Mouse (Mus musculus) limb, embryonic 10.5 days (tissue): ENCODE data around the gene Stx18. TPM values are rescaled to one million over a fixed set of nuclear protein-coding genes. Genes with fewer than 3 reads are reported as not detected.

ENCODE experiments used
- DNase-seq: peaks from one replicate; pipeline ENCODE4 v3.0.0-alpha.2; 2017; ENCODE audit warnings: low spot score
- H3K27ac ChIP-seq: fragments of 300-500 bp; sonication (generic); 2 replicates; pipeline ENCODE4 v1.5.1; 2016; ENCODE audit warnings: mild to moderate bottlenecking
- H3K27me3 ChIP-seq: fragments of 300-500 bp; sonication (generic); 2 replicates; pipeline ENCODE4 v1.6.1; 2016; ENCODE audit warnings: low read depth, mild to moderate bottlenecking; ENCODE audit not compliant: poor library complexity, severe bottlenecking
- H3K36me3 ChIP-seq: fragments of 300-500 bp; sonication (generic); 2 replicates; pipeline ENCODE4 v1.6.1; 2016; ENCODE audit warnings: mild to moderate bottlenecking, moderate library complexity
- H3K4me1 ChIP-seq: fragments of 300-500 bp; sonication (generic); 2 replicates; pipeline ENCODE4 v1.6.1; 2016
- H3K4me3 ChIP-seq: fragments of 300-500 bp; sonication (generic); 2 replicates; pipeline ENCODE4 v1.5.1; 2016; ENCODE audit warnings: mild to moderate bottlenecking, moderate library complexity
- H3K9me3 ChIP-seq: fragments of 300-500 bp; sonication (generic); replicated peaks from 2 replicates; pipeline ENCODE4 v1.6.1; 2016; ENCODE audit warnings: mild to moderate bottlenecking
- WGBS: fragments of 180-500 bp; shearing (Covaris S2); methylation state at CpG from one replicate; pipeline ENCODE4 v1.1.7; 2016; 5-methylcytosine and 5-hydroxymethylcytosine counted together
- polyA plus RNA-seq: library from polyadenylated mRNA; unstranded; fragments of >200 nt; fragmentation: Nextera tagmentation; extraction: Ambion mirVana; gene quantifications from 2 replicates; pipeline ENCODE4 v1.2.1, GENCODE M21; 2016

Gene Stx18
- 49.4 and 53.4 TPM in 2 replicates for polyA plus RNA-seq

- 1% methylated on average over 57 of the region's 57 CpGs for WGBS
- Histone ChIP-seq H3K27me3 (no peaks in the 10 kb centered on the region), H3K36me3 (peaks cover 15% of the 10 kb centered on the region), H3K27ac (peak within 1 kb of the TSS; percentile 86), H3K4me1 (peaks cover 18% of the 10 kb centered on the region), H3K4me3 (peak within 1 kb of the TSS; percentile 79), H3K9me3 (no peaks in the 10 kb centered on the region)
- peak; percentile 87 for DNase-seq
Measured at GRCm38 (mm10) chr5:38038710-38039592, at the start of gene Stx18. Gene Stx18, plus strand, starts transcription at chr5:38038742.

DNA sequence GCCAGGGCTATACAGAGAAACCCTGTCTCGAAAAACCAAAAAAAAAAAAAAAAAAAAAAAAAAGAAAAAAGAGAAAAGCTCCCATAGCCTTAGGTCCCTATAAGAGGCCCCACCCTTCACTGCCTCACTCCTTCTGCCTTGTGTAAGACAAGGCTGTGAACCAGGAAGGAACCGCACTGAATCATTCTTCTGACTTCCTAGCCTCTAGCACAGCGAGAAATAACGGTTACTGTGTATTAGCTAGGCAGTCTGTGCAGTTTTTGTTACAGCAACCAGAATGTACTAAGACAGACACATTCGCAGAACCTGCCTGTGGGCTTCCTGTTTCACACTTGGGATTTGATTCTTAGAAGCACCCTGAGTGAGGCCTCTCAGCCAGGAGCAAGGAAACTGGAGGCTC lies 46.2 kb upstream of the Stx18 start:
- H3K4me1 ChIP-seq: peaks cover 6% of the 10 kb centered on the region; the same call in 1 of the 2 replicates
- DNase-seq: no peak
- WGBS: 90% methylated on average over 5 of the region's 5 CpGs
- H3K27me3 ChIP-seq: no peaks in the 10 kb centered on the region
- no peaks in the 10 kb centered on the region for H3K36me3 ChIP-seq
- H3K9me3 ChIP-seq: no peaks in the 10 kb centered on the region
- no peak overlapping the region for H3K4me3 ChIP-seq
- no peak overlapping the region for H3K27ac ChIP-seq

GRCm38 (mm10) chr5:37998805-37999204 lies 39.7 kb upstream of the Stx18 start:
- WGBS: 89% methylated on average over 2 of the region's 2 CpGs
- Histone ChIP-seq H3K36me3 (no peaks in the 10 kb centered on the region), H3K27ac (no peak overlapping the region)

GRCm38 (mm10) chr5:38002573-38002972 lies 36.0 kb upstream of the Stx18 start:
- Histone ChIP-seq H3K4me3 (no peak overlapping the region), H3K4me1 (peaks cover 25% of the 10 kb centered on the region), H3K9me3 (no peaks in the 10 kb centered on the region), H3K27ac (no peak overlapping the region; the same call in 1 of the 2 replicates), H3K27me3 (peaks cover 5% of the 10 kb centered on the region; the same call in 1 of the 2 replicates), H3K36me3 (no peaks in the 10 kb centered on the region)
- 64% methylated on average over 4 of the region's 4 CpGs for WGBS
- no peak for DNase-seq

More at GRCm38 (mm10) chr5:37998805-37999204, 39.7 kb upstream of the Stx18 start:
- no peaks in the 10 kb centered on the region for H3K9me3 ChIP-seq
- H3K27me3 ChIP-seq: peaks cover 3% of the 10 kb centered on the region; the same call in 1 of the 2 replicates
- H3K4me1 ChIP-seq: peaks cover 10% of the 10 kb centered on the region
- no peak for DNase-seq
- H3K4me3 ChIP-seq: no peak overlapping the region

DNA sequence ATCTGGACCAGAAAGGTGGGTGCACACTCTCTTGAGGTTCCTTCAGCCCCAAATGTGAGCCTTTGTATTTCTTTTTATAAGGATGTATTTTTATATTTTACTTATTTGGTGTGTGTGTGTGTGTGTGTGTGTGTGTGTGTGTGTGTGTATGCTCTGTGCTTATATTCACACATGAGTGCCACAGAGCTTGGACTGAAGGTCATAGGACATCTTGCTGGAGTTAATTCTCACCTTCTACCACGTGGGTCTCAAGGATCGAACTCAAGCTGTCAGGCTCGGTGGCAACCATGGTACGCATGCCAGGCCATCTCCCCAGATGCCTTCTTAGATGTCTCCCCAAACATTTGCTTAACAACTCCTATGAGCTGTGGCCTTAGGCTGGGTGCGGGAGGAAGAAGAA lies 33.8 kb upstream of the Stx18 start:
- Histone ChIP-seq H3K27me3 (peaks cover 5% of the 10 kb centered on the region; the same call in 1 of the 2 replicates), H3K4me1 (peaks cover 25% of the 10 kb centered on the region), H3K9me3 (no peaks in the 10 kb centered on the region), H3K4me3 (no peak overlapping the region), H3K27ac (no peak overlapping the region), H3K36me3 (no peaks in the 10 kb centered on the region)
- no peak for DNase-seq
- WGBS: 79% methylated on average over 5 of the region's 5 CpGs

GRCm38 (mm10) chr5:38006415-38007347 lies 31.9 kb upstream of the Stx18 start:
- H3K27ac ChIP-seq: no peak overlapping the region
- no peak overlapping the region for H3K4me3 ChIP-seq
- no peaks in the 10 kb centered on the region for H3K36me3 ChIP-seq
- peaks cover 5% of the 10 kb centered on the region; the same call in 1 of the 2 replicates for H3K27me3 ChIP-seq
- 67% methylated on average over 17 of the region's 17 CpGs for WGBS
- no peak for DNase-seq
- H3K9me3 ChIP-seq: no peaks in the 10 kb centered on the region
- peaks cover 25% of the 10 kb centered on the region for H3K4me1 ChIP-seq

DNA sequence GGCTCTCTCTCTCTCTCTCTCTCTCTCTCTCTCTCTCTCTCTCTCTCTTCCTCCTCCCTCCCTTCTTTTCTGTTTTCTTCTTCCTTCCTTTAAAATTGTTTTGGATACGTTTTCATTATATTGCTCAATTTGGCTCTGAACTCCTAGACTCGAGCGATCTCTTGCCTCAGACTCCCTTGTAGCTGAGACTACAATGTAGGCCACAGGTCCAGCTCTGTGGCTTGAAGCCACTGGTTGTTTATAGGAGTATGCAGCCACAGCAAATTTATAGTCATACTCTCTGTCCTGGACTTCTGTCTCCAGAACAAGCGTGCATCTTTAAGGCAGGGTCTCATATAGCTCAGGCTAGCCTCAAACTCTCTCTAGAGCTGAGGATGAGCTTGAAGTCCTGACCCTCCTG lies 29.5 kb upstream of the Stx18 start:
- Histone ChIP-seq H3K27me3 (no peaks in the 10 kb centered on the region), H3K4me1 (peaks cover 18% of the 10 kb centered on the region), H3K36me3 (no peaks in the 10 kb centered on the region), H3K4me3 (no peak overlapping the region), H3K27ac (no peak overlapping the region), H3K9me3 (no peaks in the 10 kb centered on the region)
- DNase-seq: no peak
- 94% methylated on average over 4 of the region's 4 CpGs for WGBS

GRCm38 (mm10) chr5:38014916-38015315 lies 23.6 kb upstream of the Stx18 start:
- WGBS: 82% methylated on average over 3 of the region's 3 CpGs
- no peaks in the 10 kb centered on the region for H3K4me1 ChIP-seq
- no peak overlapping the region for H3K4me3 ChIP-seq
- H3K27ac ChIP-seq: no peak overlapping the region
- no peak for DNase-seq
- no peaks in the 10 kb centered on the region for H3K9me3 ChIP-seq
- H3K36me3 ChIP-seq: no peaks in the 10 kb centered on the region
- no peaks in the 10 kb centered on the region for H3K27me3 ChIP-seq

- WGBS: 87% methylated on average over 3 of the region's 3 CpGs
- Histone ChIP-seq H3K4me1 (no peaks in the 10 kb centered on the region), H3K9me3 (no peaks in the 10 kb centered on the region), H3K27ac (no peak overlapping the region), H3K4me3 (no peak overlapping the region), H3K36me3 (no peaks in the 10 kb centered on the region), H3K27me3 (no peaks in the 10 kb centered on the region)
- DNase-seq: no peak
Measured at GRCm38 (mm10) chr5:38016945-38017344, 21.6 kb upstream of the Stx18 start.

DNA sequence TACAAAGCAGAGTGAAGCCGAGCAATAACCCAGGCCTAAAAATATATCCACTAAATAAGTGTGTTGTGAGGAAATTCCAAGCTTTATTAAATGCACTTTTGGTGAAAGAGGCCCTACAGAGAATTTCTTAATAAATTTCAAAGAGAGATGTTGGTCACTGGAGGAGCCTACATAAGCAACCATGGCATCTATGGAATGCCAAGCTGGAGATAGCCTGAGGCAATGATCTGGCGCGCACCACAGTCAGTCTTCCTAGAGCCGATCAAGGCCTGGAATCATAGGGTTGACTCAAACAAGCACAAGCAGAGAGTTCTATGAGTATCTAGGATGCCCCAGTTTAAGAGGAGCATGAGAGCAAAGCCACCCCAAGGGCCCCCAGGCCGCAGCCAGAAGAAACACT lies 10.9 kb upstream of the Stx18 start:
- Histone ChIP-seq H3K4me3 (no peak overlapping the region), H3K27me3 (no peaks in the 10 kb centered on the region), H3K4me1 (peaks cover 3% of the 10 kb centered on the region), H3K27ac (no peak overlapping the region), H3K36me3 (no peaks in the 10 kb centered on the region), H3K9me3 (no peaks in the 10 kb centered on the region)
- WGBS: 92% methylated on average over 5 of the region's 5 CpGs
- no peak for DNase-seq

DNA sequence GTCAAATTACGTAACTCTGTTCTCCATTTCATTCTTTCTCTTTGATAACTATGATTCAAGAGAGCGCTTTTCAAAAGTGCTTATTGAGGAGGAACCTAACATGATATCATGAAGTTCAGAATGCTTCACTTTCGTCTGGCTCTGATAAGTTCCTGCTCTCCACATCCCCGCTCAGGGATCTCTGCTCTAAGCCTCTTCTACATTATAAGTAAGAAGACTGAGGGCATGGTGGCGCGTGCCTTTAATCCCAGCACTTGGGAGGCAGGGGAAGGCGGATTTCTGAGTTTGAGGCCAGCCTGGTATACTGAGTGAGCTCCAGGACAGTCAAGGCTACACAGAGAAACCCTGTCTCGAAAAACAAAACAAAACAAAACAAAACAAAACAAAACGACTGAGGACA lies 268 bp upstream of the Stx18 start:
- H3K27me3 ChIP-seq: peaks cover 3% of the 10 kb centered on the region; the same call in 1 of the 2 replicates
- 25% methylated on average over 9 of the region's 9 CpGs for WGBS
- peaks cover 18% of the 10 kb centered on the region for H3K4me1 ChIP-seq
- H3K4me3 ChIP-seq: peak overlapping the region; percentile 79
- peak overlapping the region; percentile 86 for H3K27ac ChIP-seq
- DNase-seq: no peak
- no peaks in the 10 kb centered on the region for H3K9me3 ChIP-seq
- peaks cover 11% of the 10 kb centered on the region for H3K36me3 ChIP-seq

- Histone ChIP-seq H3K36me3 (peaks cover 15% of the 10 kb centered on the region), H3K9me3 (no peaks in the 10 kb centered on the region), H3K27ac (peak overlapping the region; percentile 86), H3K27me3 (no peaks in the 10 kb centered on the region), H3K4me3 (peak overlapping the region; percentile 79), H3K4me1 (peaks cover 18% of the 10 kb centered on the region)
- 32% methylated on average over 9 of the region's 9 CpGs for WGBS
- DNase-seq: no peak
Measured at GRCm38 (mm10) chr5:38039796-38040195, 1.3 kb downstream of the Stx18 start.
